Mouse (Mus musculus) liver, postnatal 0 days (tissue): ENCODE measurements around the gene Ttc32.

ENCODE experiments used
- CTCF ChIP-seq: sonication (generic); IDR thresholded peaks from 2 replicates; pipeline ENCODE4 v1.5.1; 2016; ENCODE audit warnings: antibody characterized with exemption, low read depth
- EP300 ChIP-seq: IDR thresholded peaks from 2 replicates; pipeline ENCODE4 v1.6.1; 2016; ENCODE audit warnings: antibody characterized with exemption, low read depth, mild to moderate bottlenecking

GRCm38 (mm10) chr12:9052075-9052829, 22.5 kb downstream of the Ttc32 start:
- TF ChIP-seq CTCF, result peak; percentile 99
- TF ChIP-seq EP300, result no peak
